Mouse (Mus musculus): ENCODE data around the gene Cfap54.

DNA sequence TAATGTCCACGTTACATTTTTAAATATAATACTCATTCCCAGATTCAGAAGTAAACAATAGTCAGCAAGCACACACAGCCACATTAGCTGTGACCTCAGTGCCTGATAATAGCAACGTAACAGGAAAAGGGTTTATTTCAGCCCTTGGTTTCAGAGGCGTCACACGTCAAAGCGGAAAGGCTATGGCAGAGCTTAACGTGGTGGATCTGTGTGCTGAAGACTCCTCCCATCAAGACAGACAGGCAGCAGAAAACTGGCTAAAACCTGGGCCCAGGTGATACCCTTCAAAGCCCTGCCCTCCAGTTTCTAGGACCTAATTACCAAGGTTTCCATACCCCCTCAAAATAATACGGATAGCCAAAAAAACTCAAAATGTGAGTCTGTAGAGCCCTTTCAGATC, 16.0 kb upstream of the Cfap54 start:
- TF ChIP-seq ZC3H11A (IDR thresholded peaks at IDR 0.05; ENCODE audit: borderline replicate concordance, low read depth, low read length): no peak
- no peak for TF ChIP-seq ZNF384 (IDR thresholded peaks at IDR 0.05; ENCODE audit: low read depth, low read length)
